Mouse (Mus musculus) liver (tissue): Measurements from ENCODE around the gene Olfr479.
"Not testable (repeated sequence)": the region's sequence is repeated elsewhere in the genome, so short reads cannot be mapped to it uniquely, and the experiment has no call there.

ENCODE experiments used
- DNase-seq: peaks from one replicate; pipeline ENCODE4 v3.0.0-alpha.2; 2020; ENCODE audit warnings: mixed read lengths

Gene Olfr479

GRCm38 (mm10) chr7:108050393-108050792, at the start of gene Olfr479:
Olfr479 (plus strand) TSS chr7:108050693.
- no peak for DNase-seq

DNA sequence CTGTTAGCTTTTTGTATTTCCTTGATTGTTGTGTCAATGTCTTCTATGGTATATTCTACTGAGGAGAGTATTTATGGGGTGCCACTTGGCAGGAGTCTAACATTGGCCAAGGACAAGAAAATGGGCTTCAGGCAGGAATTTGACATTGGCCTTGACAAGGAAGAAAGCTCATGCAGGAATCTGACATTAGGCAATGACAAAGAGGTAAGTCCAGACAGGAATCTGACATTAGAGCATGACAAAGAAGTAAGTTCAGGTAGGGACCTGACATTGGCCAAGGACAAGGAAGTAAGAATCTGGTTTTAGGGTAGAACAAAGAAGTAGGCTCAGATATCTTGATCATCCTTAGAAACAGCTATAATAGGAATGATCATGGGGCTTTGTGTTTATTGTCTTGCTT, 36.2 kb upstream of the Olfr479 start:
- not testable (repeated sequence) for DNase-seq

- DNase-seq: no peak
Observed at GRCm38 (mm10) chr7:108033889-108034288, 16.6 kb upstream of the Olfr479 start, which contains the start of gene Olfr478. Olfr478 (minus strand) TSS chr7:108033989.

GRCm38 (mm10) chr7:108067246-108067645, 16.8 kb downstream of the Olfr479 start, which contains the start of gene Olfr480:
Olfr480 (minus strand) TSS chr7:108067346.
- no peak for DNase-seq

- DNase-seq: no peak
Observed at GRCm38 (mm10) chr7:108079555-108079954, 29.1 kb downstream of the Olfr479 start, which contains the start of gene Olfr481. Olfr481 (plus strand) TSS chr7:108079855.

- DNase-seq: no peak
Observed at GRCm38 (mm10) chr7:108097486-108097885, 47.0 kb downstream of the Olfr479 start, which contains the start of gene Olfr482. Olfr482 (minus strand) TSS chr7:108097586.

- DNase-seq: no peak
Observed at GRCm38 (mm10) chr7:108100549-108100948, 50.1 kb downstream of the Olfr479 start, which contains the start of gene Olfr483. Olfr483 (plus strand) TSS chr7:108100849.
